Mouse (Mus musculus) thymus, adult 18-20 months (tissue): Measurements from ENCODE around the gene Cacna1c.

Experiments used
- DNase-seq, 2 experiments: peaks; one replicate each; pipeline ENCODE4 v3.0.0; 2022; ENCODE audit warnings: mixed read lengths in 2 of 2

The Cacna1c gene

GRCm38 (mm10) chr6:118779201-118779600 lies 417.0 kb downstream of the Cacna1c start:
- no peak for DNase-seq

GRCm38 (mm10) chr6:118777457-118777856 lies 418.8 kb downstream of the Cacna1c start:
- DNase-seq: no peak

DNA sequence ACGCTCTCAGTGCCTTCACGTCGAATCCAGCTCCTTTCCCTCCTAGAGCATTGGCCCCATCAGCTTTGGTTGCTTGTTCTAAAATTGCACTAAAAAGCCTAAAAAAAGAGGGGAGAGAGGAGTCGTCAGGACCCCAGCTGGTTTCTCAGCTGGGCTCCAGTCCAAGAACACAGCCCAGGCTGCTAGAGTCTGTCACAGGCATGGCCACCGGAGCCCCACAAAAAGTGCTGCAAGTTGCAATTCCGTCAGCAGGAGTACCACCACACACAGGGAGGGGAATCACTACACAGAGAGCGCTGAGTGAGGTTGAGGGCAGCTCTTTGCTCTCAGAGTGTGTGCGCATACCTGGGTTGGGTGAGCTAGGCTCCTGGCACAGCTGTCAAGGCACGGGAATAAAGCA lies 419.8 kb downstream of the Cacna1c start:
- no peak for DNase-seq

DNA sequence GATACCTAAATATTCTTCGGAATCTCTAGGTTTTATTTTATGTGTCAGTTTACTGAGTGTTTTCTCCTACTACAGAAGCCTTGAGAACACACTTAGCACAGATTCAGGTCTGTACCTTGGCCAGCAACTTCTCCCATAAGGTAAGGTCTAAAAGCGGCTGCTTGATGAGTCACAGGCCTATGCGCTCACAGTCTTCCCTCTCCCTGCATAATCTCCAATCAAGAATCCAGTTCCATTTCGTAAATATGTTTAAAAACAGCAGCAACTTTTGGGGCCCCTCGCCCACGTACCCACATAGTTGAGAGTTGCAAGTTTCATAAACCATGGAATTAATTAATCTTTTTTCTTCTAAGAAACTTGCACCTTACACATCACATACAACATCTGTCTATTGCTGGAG lies 423.6 kb downstream of the Cacna1c start:
- DNase-seq: no peak

DNA sequence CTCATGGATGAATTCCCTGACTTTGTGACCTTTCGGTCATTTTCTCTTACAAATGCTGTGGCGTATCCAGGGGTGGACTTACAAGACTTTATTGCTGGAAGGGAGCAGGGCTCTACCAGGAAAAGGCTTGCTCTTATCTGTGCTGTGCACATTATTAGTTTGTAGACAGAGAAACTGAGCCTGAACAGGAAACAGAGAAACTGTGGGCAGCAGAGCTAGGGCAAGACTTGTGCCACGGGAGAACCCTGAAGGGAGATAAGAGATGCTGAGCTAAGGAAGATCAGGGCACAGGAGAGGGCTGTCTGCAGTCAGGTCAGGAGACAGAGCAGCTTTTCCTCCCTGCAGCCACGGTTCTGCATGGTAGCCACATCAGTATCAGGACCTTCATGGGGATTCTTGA lies 425.1 kb downstream of the Cacna1c start:
- no peak for DNase-seq

- no peak for DNase-seq
These were observed 425.8 kb downstream of the Cacna1c start for GRCm38 (mm10) chr6:118770396-118770795.

DNA sequence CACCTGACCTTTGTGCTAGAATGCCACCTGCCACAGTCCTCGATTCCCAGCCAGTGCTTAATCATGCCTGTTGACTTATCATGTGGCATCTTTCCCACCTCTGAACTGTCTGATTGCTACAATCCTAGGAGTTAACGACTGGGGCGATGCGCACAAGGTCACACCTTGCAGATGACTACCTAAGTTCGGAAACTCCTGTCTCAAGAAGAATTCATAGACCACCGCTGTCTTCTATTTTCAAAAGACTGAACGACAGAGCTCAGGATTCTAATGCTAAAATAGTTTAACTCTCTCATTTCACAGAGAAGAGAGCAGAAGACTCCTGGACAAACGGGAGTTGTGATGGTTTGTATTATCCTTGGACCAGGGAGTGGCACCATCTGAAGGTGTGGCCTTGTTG lies 426.4 kb downstream of the Cacna1c start:
- DNase-seq: no peak

DNA sequence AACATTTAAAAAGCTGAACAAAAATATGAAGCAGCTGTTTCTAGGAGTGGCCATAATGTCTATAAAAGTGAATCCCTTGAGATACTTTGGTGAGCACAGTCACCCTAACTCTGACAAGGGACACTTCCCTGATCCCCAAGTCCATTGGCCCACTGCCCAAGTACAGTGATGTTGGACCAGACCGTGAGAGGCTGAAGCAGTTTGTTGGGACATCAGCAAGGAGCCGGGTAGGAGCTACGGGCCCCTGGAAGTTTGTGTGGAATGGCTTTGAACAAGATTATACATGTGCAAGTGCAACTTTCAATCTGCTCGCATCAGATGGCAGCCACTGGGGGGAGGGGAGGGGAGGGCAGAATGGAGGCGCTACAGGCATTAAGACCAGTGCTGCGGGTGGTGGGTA lies 428.5 kb downstream of the Cacna1c start:
- DNase-seq: no peak

- DNase-seq: no peak
These were observed 431.0 kb downstream of the Cacna1c start for GRCm38 (mm10) chr6:118765261-118765660.

GRCm38 (mm10) chr6:118759015-118759414 lies 437.2 kb downstream of the Cacna1c start:
- no peak for DNase-seq

DNA sequence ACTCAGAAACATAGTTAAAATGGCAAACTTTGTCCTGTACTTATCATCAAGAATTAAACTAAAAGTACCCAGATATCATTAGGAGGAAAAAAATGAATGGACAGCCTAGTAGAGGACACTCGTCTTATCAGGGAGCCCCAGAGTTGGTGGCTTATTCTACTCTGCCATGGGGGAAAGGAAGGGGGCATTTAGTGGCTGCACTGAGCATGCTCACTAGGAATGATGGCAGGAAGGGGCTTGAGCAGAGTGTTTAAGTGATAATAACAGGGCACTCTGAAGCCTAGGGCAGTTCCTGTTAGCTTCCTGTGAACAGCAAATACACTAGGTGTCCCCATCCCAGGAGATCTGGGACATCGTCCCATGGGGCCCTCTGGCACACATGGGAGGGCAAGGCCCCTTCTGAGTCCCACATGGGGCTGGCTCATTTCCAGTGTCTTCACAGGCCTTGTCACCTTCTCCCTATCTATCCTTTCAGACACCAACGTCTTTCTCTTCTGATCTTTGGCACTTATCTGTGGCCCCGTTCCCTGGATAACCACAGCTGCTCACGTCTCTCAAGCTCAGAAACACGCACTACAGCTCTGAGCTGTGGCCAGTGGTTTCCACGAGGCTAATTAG lies 437.8 kb downstream of the Cacna1c start:
- no peak for DNase-seq

GRCm38 (mm10) chr6:118757533-118758289 lies 438.5 kb downstream of the Cacna1c start:
- DNase-seq: no peak

DNA sequence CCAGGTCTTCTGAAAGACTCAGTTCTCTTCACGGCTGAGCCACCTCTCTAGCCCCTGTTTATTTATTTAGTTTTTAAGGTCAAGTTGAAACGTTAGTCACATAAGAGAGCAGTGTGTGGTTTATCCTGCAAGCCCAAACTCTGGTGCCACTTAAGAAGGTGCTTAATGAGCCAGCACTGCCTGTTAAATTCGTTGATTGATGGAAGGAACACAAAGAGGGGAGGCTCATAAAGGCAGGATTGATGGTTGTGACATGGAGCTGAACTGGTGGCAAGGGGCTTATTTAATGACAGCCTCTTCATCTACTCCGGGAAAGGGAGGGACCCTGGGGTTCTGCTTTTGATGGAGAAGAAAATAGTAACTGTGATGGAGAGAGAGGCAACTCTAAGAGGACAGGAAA lies 439.7 kb downstream of the Cacna1c start:
- no peak for DNase-seq

DNA sequence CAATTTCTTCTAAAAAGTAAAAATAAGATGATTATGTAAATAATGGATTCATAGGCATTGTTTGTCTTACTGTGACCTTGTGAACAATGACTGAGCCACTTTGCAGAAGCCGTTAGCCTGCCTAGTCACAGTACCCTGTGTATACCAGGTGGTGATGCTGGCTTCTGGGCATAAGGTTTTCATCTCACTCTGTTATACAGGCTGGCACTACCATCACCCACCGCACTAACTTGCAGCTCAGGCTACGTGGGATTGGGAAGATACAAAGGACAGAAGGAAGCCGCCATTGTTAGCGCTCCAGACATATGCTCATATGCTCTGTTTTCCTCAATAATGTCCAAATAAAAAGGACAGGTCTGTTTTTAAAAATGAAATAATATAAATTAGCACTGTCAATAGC lies 440.4 kb downstream of the Cacna1c start:
- DNase-seq: no peak

GRCm38 (mm10) chr6:118754439-118754838 lies 441.8 kb downstream of the Cacna1c start:
- no peak for DNase-seq

- DNase-seq: no peak
These were observed 442.4 kb downstream of the Cacna1c start for GRCm38 (mm10) chr6:118753787-118754186.

DNA sequence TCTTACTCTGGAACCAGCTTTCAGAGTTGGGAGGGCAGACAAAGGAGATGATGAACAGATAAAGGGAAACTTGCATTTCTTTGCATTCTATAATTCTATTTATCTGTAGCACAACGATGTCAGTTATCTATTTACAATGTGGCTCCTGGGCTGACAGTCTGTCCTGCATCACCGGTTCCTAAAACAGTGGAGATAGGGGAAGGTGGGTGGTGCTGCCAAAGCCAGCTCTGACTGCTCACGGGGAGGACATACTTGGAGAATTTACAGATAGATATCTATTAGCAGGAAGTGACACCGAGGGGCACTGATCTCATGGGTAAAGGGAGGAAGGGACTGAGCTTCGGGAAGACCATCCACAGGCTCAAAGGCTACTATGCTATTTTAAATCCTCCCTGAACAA lies 443.2 kb downstream of the Cacna1c start:
- no peak for DNase-seq

DNA sequence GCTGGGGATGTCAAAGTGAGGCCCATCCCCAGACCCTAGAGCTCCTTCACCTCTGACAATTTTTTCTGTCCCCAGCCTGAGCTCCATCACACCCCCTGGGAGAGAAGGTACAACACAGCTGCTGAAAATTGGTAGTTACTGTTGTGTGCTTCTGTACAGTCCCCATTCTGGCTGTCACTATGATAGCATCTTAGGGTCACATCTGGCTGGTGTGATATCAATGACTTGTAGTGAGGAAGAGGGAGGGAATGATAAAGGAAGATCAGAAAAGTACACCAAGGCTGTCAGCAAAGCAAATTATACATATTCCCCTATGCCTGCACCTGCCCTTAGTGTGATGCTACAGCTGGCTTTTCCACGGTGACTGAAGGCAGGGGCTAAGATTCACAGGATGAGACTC lies 446.9 kb downstream of the Cacna1c start:
- no peak for DNase-seq

DNA sequence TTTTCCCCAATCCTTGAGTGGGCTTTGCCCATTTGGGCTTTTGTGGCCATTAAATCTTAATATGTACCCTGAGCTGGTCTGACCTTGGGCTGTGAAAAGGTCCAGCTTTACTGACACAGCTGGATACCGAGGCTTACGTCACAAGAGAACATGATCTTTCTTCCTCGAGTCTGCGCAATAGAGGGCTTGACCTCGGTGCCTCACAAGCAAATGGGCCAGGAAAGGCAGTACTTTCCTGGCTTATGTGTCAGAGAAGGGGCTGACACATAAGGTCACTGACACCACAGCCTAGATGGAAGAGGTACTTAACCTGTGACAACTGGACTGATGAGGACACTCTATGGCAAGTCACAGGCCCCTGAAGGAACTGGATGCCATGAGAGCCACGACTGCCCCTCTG lies 453.5 kb downstream of the Cacna1c start:
- DNase-seq: no peak

- no peak for DNase-seq
These were observed 454.4 kb downstream of the Cacna1c start for GRCm38 (mm10) chr6:118741841-118742240.

DNA sequence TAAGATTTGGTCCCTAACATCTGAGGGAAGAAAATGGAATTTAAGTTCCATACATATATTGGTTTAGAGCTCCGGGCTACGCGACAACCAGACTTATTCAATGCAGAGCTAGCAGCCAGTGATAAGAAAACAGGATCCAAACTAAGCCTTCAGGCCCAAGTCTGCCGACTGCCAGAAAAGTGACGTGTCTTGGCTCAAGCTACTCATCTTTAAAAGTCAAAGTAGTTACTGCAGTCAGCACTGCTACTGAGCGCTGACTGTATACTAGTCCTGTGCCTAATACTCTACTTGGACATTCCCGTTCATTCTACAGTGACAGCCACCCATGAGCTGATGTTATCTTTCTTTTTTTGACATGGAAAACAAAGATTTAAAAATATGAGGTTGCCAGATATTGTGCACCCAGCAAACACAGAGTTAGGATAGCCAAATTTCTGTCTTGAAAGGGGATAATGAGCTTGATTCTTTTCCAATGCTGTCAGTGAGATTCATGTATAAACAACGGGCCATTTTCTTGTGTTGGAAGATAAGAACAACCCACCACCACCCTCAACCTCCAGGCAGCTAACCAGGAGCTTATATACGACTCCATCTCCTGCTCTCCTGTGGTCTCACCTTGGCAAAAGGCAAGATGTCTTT lies 456.1 kb downstream of the Cacna1c start:
- DNase-seq: no peak

GRCm38 (mm10) chr6:118739344-118739743 lies 456.9 kb downstream of the Cacna1c start:
- DNase-seq: no peak

- DNase-seq: no peak
These were observed 457.6 kb downstream of the Cacna1c start for GRCm38 (mm10) chr6:118738656-118739055.

GRCm38 (mm10) chr6:118737078-118737477 lies 459.1 kb downstream of the Cacna1c start:
- no peak for DNase-seq
